Mouse (Mus musculus) adrenal gland (tissue): ENCODE results near the gene Zfp867.

Experiments used
- intact Hi-C: fragments of 180-260 bp; cut with DNase I; formaldehyde crosslinking; loops from one replicate; pipeline ENCODE4 v1.15.1; 2025
- long read RNA-seq, 2 experiments: library from polyadenylated mRNA; unstranded; transcript quantifications; one replicate each; pipeline ENCODE4 v2.0.0; 2020; ENCODE audit warnings: borderline replicate concordance in 1 of 2; ENCODE audit not compliant: insufficient replicate concordance in 1 of 2

The Zfp867 gene
- long read RNA-seq, experiment 1, partial matches to known transcripts = 0 of 3 reads
- long read RNA-seq, experiment 1, other reads (novel, unspliced or antisense) = 2 of 3 reads
- long read RNA-seq, experiment 2, partial matches to known transcripts = 0 of 5 reads
- long read RNA-seq, experiment 2, other reads (novel, unspliced or antisense) = 3 of 5 reads

- intact Hi-C loops = no loop called here
These were observed at the start of gene Zfp867 for GRCm38 (mm10) chr11:59472326-59472677. Gene Zfp867 (minus strand): TSS chr11:59472474.

- intact Hi-C loops = loop anchor here (10.0 kb wide), 2 partner anchors 95 to 225 kb away; no protein-coding TSS in a partner anchor
These were observed 47.6 kb upstream of the Zfp867 start for GRCm38 (mm10) chr11:59519741-59520495.

GRCm38 (mm10) chr11:59518226-59518625, 46.0 kb upstream of the Zfp867 start:
- intact Hi-C loops = no loop called here

- intact Hi-C loops = no loop called here
These were observed 45.2 kb upstream of the Zfp867 start for GRCm38 (mm10) chr11:59517441-59517840.

- intact Hi-C loops = no loop called here
These were observed 42.5 kb upstream of the Zfp867 start for GRCm38 (mm10) chr11:59514789-59515188.

- intact Hi-C loops = no loop called here
These were observed 42.1 kb upstream of the Zfp867 start for GRCm38 (mm10) chr11:59514381-59514780.

GRCm38 (mm10) chr11:59513556-59513955, 41.3 kb upstream of the Zfp867 start:
- intact Hi-C loops = no loop called here

GRCm38 (mm10) chr11:59512733-59513132, 40.5 kb upstream of the Zfp867 start:
- intact Hi-C loops = no loop called here

GRCm38 (mm10) chr11:59511558-59511957, 39.3 kb upstream of the Zfp867 start:
- intact Hi-C loops = no loop called here

GRCm38 (mm10) chr11:59506713-59507074, 34.4 kb upstream of the Zfp867 start:
- intact Hi-C loops = no loop called here

- intact Hi-C loops = no loop called here
These were observed 33.8 kb upstream of the Zfp867 start for GRCm38 (mm10) chr11:59505839-59506712.

- intact Hi-C loops = no loop called here
These were observed 33.1 kb upstream of the Zfp867 start for GRCm38 (mm10) chr11:59505351-59505838.

- intact Hi-C loops = no loop called here
These were observed 29.9 kb upstream of the Zfp867 start for GRCm38 (mm10) chr11:59501978-59502700.

- intact Hi-C loops = no loop called here
These were observed 25.5 kb upstream of the Zfp867 start for GRCm38 (mm10) chr11:59497747-59498146.

GRCm38 (mm10) chr11:59496672-59497310, 24.5 kb upstream of the Zfp867 start:
- intact Hi-C loops = no loop called here

GRCm38 (mm10) chr11:59486222-59486621, 13.9 kb upstream of the Zfp867 start:
- intact Hi-C loops = loop anchor here (5.0 kb wide), 1 partner anchor 249 kb away; no protein-coding TSS in a partner anchor

GRCm38 (mm10) chr11:59485641-59486040, 13.4 kb upstream of the Zfp867 start:
- intact Hi-C loops = loop anchor here (5.0 kb wide), 1 partner anchor 248 kb away; no protein-coding TSS in a partner anchor

GRCm38 (mm10) chr11:59483212-59483611, 10.9 kb upstream of the Zfp867 start:
- intact Hi-C loops = loop anchor here (2.0 to 5.0 kb wide), 2 partner anchors 51 to 176 kb away; partner anchors contain the start of gene Wnt9a

GRCm38 (mm10) chr11:59477240-59477639, 5.0 kb upstream of the Zfp867 start:
- intact Hi-C loops = no loop called here
